Mouse (Mus musculus) left cerebral cortex, adult 18-20 months (tissue): ENCODE data around the gene Prkce. TPM values are rescaled to one million over a fixed set of nuclear protein-coding genes. Genes with fewer than 3 reads are reported as not detected.

Source experiments
- DNase-seq, 2 experiments: peaks; one replicate each; pipeline ENCODE4 v3.0.0; 2021 to 2022; ENCODE audit warnings: low spot score in 2 of 2, mixed read lengths in 1 of 2
- total RNA-seq, 2 experiments: library from RNA; stranded (reverse); gene quantifications; 2 replicates each; pipeline ENCODE4 v1.2.3; 2021

The Prkce gene
- total RNA-seq, 2 experiments from 2014 or later, result 270 to 276 TPM

- no peak for DNase-seq
These were observed 433.5 kb downstream of the Prkce start for GRCm38 (mm10) chr17:86601116-86601515.

- no peak for DNase-seq
These were observed 434.3 kb downstream of the Prkce start for GRCm38 (mm10) chr17:86601901-86602300.

GRCm38 (mm10) chr17:86603848-86604444 is 436.4 kb downstream of the Prkce start:
- DNase-seq, result no peak

GRCm38 (mm10) chr17:86607981-86608380 is 440.4 kb downstream of the Prkce start:
- no peak for DNase-seq

- DNase-seq, result no peak
These were observed 442.8 kb downstream of the Prkce start for GRCm38 (mm10) chr17:86610271-86610969.

- DNase-seq, result no peak
These were observed 444.2 kb downstream of the Prkce start for GRCm38 (mm10) chr17:86611772-86612171.

GRCm38 (mm10) chr17:86615592-86616291 is 448.2 kb downstream of the Prkce start:
- no peak for DNase-seq

GRCm38 (mm10) chr17:86617570-86618237 is 450.1 kb downstream of the Prkce start:
- no peak for DNase-seq

- no peak for DNase-seq
These were observed 450.9 kb downstream of the Prkce start for GRCm38 (mm10) chr17:86618431-86618861.

- DNase-seq, result no peak
These were observed 455.3 kb downstream of the Prkce start for GRCm38 (mm10) chr17:86622862-86623261.

- no peak for DNase-seq
These were observed 458.9 kb downstream of the Prkce start for GRCm38 (mm10) chr17:86626523-86626922.

- no peak for DNase-seq
These were observed 465.5 kb downstream of the Prkce start for GRCm38 (mm10) chr17:86633131-86633530.

GRCm38 (mm10) chr17:86637311-86637710 is 469.7 kb downstream of the Prkce start:
- no peak for DNase-seq

GRCm38 (mm10) chr17:86639279-86639678 is 471.7 kb downstream of the Prkce start:
- no peak for DNase-seq

GRCm38 (mm10) chr17:86647226-86647625 is 479.6 kb downstream of the Prkce start:
- no peak for DNase-seq

- no peak for DNase-seq
These were observed 481.4 kb downstream of the Prkce start for GRCm38 (mm10) chr17:86648856-86649435.

- no peak for DNase-seq
These were observed 482.7 kb downstream of the Prkce start for GRCm38 (mm10) chr17:86650241-86650640.

GRCm38 (mm10) chr17:86651091-86651490 is 483.5 kb downstream of the Prkce start:
- no peak for DNase-seq

- DNase-seq, result no peak
These were observed 485.2 kb downstream of the Prkce start for GRCm38 (mm10) chr17:86652751-86653150.

GRCm38 (mm10) chr17:86656369-86656768 is 488.8 kb downstream of the Prkce start:
- DNase-seq, result no peak

- DNase-seq, result no peak
These were observed 494.7 kb downstream of the Prkce start for GRCm38 (mm10) chr17:86662301-86662700.
